Mouse (Mus musculus) intestine, embryonic 16.5 days (tissue): ENCODE measurements around the gene Ivl. TPM values are rescaled to one million over a fixed set of nuclear protein-coding genes. Genes with fewer than 3 reads are reported as not detected.

ENCODE experiments used
- ATAC-seq: fragments of 200-750 bp; cut with Nextera tagmentation; 2 replicates; pipeline ENCODE4 v1.8.0; 2017; ENCODE audit warnings: moderate TSS enrichment, moderate library complexity
- H3K27ac ChIP-seq: fragments of 300-500 bp; sonication (generic); 2 replicates; pipeline ENCODE4 v1.5.1; 2014; ENCODE audit warnings: mild to moderate bottlenecking, low read length
- H3K27me3 ChIP-seq: fragments of 300-500 bp; sonication (generic); replicated peaks from 2 replicates; pipeline ENCODE4 v1.6.1; 2014; ENCODE audit warnings: low read length, control low read depth, mixed read lengths; ENCODE audit not compliant: control insufficient read depth, insufficient read depth
- H3K36me3 ChIP-seq: fragments of 300-500 bp; sonication (generic); 2 replicates; pipeline ENCODE4 v1.6.1; 2014; ENCODE audit warnings: low read length, control low read depth; ENCODE audit not compliant: control insufficient read depth, insufficient read depth
- H3K4me1 ChIP-seq: fragments of 300-500 bp; sonication (generic); 2 replicates; pipeline ENCODE4 v1.6.1; 2014; ENCODE audit warnings: low read length, control low read depth, mixed read lengths; ENCODE audit not compliant: control insufficient read depth, insufficient read depth
- H3K4me2 ChIP-seq: fragments of 300-500 bp; sonication (generic); 2 replicates; pipeline ENCODE4 v1.6.1; 2014; ENCODE audit warnings: low read depth, low read length, control low read depth
- H3K4me3 ChIP-seq: fragments of 300-500 bp; sonication (generic); 2 replicates; pipeline ENCODE4 v1.5.1; 2014; ENCODE audit warnings: mild to moderate bottlenecking, low read length
- H3K9ac ChIP-seq: fragments of 300-500 bp; sonication (generic); 2 replicates; pipeline ENCODE4 v1.6.1; 2014; ENCODE audit warnings: low read depth, low read length
- H3K9me3 ChIP-seq: fragments of 300-500 bp; sonication (generic); 2 replicates; pipeline ENCODE4 v1.6.1; 2016; ENCODE audit warnings: low read length, control low read depth; ENCODE audit not compliant: control insufficient read depth
- WGBS: fragments of 180-500 bp; shearing (Covaris S2); extraction: QIAGEN DNeasy Blood & Tissue Kit; methylation state at CpG from one replicate; pipeline ENCODE4 v1.1.7; 2014; 5-methylcytosine and 5-hydroxymethylcytosine counted together
- polyA plus RNA-seq: library from polyadenylated mRNA; unstranded; fragments of >200 nt; fragmentation: Nextera tagmentation; extraction: Ambion mirVana; gene quantifications from 2 replicates; pipeline ENCODE4 v1.2.1, GENCODE M21; 2015

Gene Ivl
- 0.13 TPM in 1 of 2 replicates, not detected in the other for polyA plus RNA-seq

DNA sequence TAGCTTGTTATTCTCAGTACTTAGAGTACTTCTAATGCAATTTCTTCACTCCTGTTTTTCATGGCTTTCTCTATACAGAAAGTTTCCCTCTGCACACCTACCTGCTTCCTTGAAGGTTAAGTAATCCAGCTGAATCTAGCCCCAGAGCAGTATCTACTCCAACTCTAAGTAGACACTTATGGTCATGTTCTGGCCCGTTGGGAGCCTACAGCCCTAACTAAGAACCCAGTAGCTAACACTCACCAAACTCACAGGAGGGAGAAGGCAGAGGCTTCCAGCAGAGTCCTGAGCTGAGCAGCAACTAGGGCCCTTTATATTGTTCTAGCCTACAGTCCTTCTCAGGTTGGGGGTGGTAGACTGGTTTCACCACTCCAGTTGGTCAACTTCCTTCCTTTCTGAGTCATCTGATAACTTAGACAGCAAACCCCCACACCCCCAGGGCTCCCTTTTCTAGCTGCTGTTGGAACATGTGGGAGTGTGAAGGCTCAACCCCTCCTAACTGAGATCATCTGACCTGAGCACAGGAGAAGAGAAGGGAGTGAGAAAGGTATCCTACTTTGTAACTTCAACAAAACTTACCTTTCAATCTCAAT, at the start of gene Ivl:
TSS of gene Ivl (minus strand) at position 287 of the 593 bp plus-strand sequence.
- Histone ChIP-seq H3K27ac (no peak within 1 kb of the TSS), H3K36me3 (no peaks in the 10 kb centered on the region), H3K4me2 (no peak within 1 kb of the TSS), H3K9me3 (no peaks in the 10 kb centered on the region), H3K4me3 (no peak within 1 kb of the TSS), H3K4me1 (no peaks in the 10 kb centered on the region), H3K9ac (no peak within 1 kb of the TSS), H3K27me3 (no peaks in the 10 kb centered on the region)
- ATAC-seq: no peak
- 95% methylated on average over 1 of the region's 1 CpGs for WGBS

DNA sequence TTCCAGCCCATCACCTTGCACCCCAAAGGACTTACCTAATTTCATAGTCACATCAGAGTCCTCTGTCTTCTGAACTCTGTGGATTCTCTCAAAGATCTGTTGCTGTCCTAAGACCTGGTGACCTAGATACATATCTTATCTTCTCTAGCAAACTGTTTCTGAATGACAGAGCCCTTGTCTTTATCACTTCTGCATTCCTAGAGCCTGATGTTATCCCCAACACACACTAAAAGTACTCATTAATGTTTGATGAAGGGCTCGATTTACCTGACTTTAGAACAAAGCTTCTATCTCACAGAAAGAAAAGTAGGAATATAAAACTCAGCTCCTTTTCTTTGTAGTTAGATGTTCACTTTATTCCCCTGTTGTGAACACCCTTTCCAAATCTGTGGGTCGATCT, 48.0 kb upstream of the Ivl start, which contains the start of gene Lce6a:
TSS of gene Lce6a (minus strand) at position 101 of the 400 bp plus-strand sequence.
- no peak within 1 kb of the TSS for H3K27ac ChIP-seq
- no peak within 1 kb of the TSS for H3K9ac ChIP-seq
- H3K4me1 ChIP-seq: no peaks in the 10 kb centered on the region
- no peaks in the 10 kb centered on the region for H3K9me3 ChIP-seq
- H3K4me2 ChIP-seq: no peak within 1 kb of the TSS
- ATAC-seq: no peak
- H3K27me3 ChIP-seq: no peaks in the 10 kb centered on the region
- no peaks in the 10 kb centered on the region for H3K36me3 ChIP-seq
- WGBS: 68% methylated on average over 2 of the region's 2 CpGs
- H3K4me3 ChIP-seq: no peak within 1 kb of the TSS

DNA sequence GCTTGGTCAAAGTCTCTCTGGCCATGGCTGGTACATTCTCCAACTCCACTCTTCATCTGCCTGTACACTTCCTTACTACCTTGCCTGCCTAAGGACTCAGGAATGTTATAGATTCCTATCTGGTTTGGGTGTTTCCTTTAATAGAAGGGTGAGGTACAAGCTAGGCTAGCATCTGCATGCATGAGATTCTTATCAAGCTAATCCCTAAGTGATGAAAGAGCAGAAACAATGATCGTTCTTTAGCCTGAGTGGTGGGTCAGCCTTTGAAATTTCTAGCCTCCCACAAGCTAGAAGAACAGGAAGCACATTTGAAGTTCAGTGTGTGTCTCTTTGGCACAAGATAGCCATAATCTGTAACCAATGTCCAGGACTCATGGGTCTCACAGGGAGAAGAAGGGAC, 36.3 kb upstream of the Ivl start:
- H3K9me3 ChIP-seq: no peaks in the 10 kb centered on the region
- no peak overlapping the region for H3K9ac ChIP-seq
- no peak overlapping the region for H3K4me2 ChIP-seq
- no peak overlapping the region for H3K4me3 ChIP-seq
- ATAC-seq: no peak
- no peaks in the 10 kb centered on the region for H3K27me3 ChIP-seq
- no peaks in the 10 kb centered on the region for H3K36me3 ChIP-seq
- H3K4me1 ChIP-seq: no peaks in the 10 kb centered on the region
- no peak overlapping the region for H3K27ac ChIP-seq
- WGBS: 45% methylated on average over 1 of the region's 1 CpGs

DNA sequence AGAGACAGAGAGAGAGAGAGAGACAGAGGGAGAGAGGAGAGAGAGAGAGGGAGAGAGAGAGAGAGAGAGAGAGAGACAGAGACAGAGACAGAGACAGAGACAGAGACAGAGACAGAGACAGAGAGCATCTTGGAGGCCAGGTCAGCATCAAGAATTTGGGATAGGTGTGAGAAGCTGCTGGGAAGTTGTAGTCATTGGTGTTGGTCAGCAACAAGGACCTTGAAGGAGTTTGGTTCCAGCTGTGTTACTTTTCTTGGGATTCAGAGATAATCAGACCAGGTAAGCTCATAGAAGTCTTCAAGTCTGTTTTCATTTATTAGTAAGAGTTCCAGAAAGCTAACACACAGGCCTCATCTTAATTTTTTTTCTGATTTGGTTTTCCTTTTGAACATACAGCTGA, 33.9 kb upstream of the Ivl start, which contains the start of gene 2210017I01Rik:
TSS of gene 2210017I01Rik (minus strand) at position 101 of the 400 bp plus-strand sequence.
- no peak within 1 kb of the TSS for H3K4me2 ChIP-seq
- no peaks in the 10 kb centered on the region for H3K36me3 ChIP-seq
- H3K4me3 ChIP-seq: no peak within 1 kb of the TSS
- no peaks in the 10 kb centered on the region for H3K4me1 ChIP-seq
- no peak within 1 kb of the TSS for H3K9ac ChIP-seq
- H3K27ac ChIP-seq: no peak within 1 kb of the TSS
- no peaks in the 10 kb centered on the region for H3K9me3 ChIP-seq
- ATAC-seq: no peak
- no peaks in the 10 kb centered on the region for H3K27me3 ChIP-seq

DNA sequence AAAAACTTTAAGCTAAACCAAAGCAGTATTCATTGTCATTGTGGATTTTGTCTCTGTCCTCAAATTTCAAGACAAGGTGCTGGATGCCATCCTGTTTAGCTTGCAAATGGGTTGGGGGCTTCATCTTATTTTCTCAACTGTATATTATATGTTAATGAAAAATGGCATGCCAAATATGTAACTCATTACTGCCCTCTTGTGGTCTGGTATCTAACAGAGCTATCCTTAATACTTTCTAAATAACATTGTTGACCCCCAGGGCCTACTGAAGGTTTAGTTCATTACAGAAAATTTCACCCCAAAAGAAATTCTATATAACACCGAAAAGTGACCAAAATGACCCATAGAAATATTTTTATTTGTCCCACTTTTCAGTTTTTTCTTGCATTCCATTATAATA, 28.6 kb upstream of the Ivl start:
- WGBS: 57% methylated on average over 1 of the region's 1 CpGs
- no peak for ATAC-seq
- Histone ChIP-seq H3K4me2 (no peak overlapping the region), H3K36me3 (no peaks in the 10 kb centered on the region), H3K27me3 (no peaks in the 10 kb centered on the region), H3K27ac (no peak overlapping the region), H3K9ac (no peak overlapping the region), H3K4me3 (no peak overlapping the region), H3K4me1 (no peaks in the 10 kb centered on the region), H3K9me3 (no peaks in the 10 kb centered on the region)

DNA sequence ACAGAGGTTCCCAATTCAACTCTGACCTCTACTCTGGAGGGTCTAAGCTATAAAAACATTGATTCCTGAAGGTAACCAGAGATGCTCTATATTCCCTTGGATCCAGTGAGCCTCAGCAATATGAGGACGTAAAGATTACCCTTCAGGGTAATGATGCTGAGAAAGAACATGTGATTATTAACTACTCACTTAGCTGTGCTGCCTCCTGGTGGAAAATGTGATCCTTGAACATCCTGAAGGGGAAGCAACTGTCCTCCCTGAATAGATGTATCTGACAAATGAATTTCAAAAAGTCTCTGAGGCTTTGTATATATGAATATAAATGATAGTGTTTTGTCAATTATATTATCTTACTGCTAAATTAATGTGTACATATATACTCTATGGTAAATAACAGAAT, 26.9 kb upstream of the Ivl start:
- Histone ChIP-seq H3K36me3 (no peaks in the 10 kb centered on the region), H3K9ac (no peak overlapping the region), H3K27me3 (no peaks in the 10 kb centered on the region), H3K27ac (no peak overlapping the region), H3K4me2 (no peak overlapping the region), H3K4me1 (no peaks in the 10 kb centered on the region), H3K9me3 (no peaks in the 10 kb centered on the region), H3K4me3 (no peak overlapping the region)
- WGBS: 49% methylated on average over 1 of the region's 1 CpGs
- no peak for ATAC-seq

DNA sequence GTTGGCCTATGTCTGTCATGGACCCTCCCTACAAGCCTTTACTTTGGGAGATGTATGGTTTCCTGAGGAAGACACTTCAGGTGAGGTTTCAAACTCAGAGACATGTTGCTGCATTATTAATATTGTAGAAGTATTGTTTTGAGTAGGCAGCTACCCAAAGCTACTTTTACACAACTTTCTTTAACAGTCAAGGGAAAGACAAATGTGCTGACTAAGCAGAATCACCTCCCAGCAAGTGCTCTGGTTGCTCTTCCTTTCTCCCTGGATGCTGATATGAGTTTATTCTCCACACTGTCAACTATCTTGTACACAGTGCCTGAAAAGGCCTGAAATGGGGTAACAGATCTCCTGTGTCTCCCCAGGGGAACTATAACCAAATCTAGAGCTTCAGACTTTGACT, 26.4 kb upstream of the Ivl start:
- H3K9me3 ChIP-seq: no peaks in the 10 kb centered on the region
- no peak overlapping the region for H3K9ac ChIP-seq
- H3K4me3 ChIP-seq: no peak overlapping the region
- ATAC-seq: no peak
- H3K4me1 ChIP-seq: no peaks in the 10 kb centered on the region
- H3K4me2 ChIP-seq: no peak overlapping the region
- no peaks in the 10 kb centered on the region for H3K36me3 ChIP-seq
- H3K27me3 ChIP-seq: no peaks in the 10 kb centered on the region
- H3K27ac ChIP-seq: no peak overlapping the region

DNA sequence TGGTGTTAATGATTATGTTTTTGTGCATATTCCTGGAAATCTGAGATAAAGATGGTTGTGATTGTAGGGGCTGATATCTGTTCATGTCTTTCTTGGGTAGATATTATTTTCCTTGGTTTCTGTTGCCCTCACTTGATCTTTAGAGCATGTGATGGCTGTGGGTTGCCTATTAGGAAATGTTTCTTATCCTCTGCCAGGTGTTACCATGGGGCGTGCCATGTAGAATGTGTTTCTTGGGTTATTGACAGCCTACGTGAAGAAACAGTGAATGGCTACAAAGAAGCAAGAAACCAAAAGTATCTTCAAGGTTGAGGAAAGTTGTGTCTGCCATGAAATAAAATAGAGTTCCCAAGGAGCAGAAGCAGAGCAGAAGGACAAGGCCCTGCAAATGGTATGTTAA, 24.9 kb upstream of the Ivl start:
- no peak overlapping the region for H3K9ac ChIP-seq
- no peaks in the 10 kb centered on the region for H3K9me3 ChIP-seq
- no peak overlapping the region for H3K27ac ChIP-seq
- H3K4me1 ChIP-seq: no peaks in the 10 kb centered on the region
- no peak for ATAC-seq
- H3K4me3 ChIP-seq: no peak overlapping the region
- no peaks in the 10 kb centered on the region for H3K27me3 ChIP-seq
- H3K4me2 ChIP-seq: no peak overlapping the region
- no peaks in the 10 kb centered on the region for H3K36me3 ChIP-seq
- WGBS: 92% methylated on average over 2 of the region's 2 CpGs

DNA sequence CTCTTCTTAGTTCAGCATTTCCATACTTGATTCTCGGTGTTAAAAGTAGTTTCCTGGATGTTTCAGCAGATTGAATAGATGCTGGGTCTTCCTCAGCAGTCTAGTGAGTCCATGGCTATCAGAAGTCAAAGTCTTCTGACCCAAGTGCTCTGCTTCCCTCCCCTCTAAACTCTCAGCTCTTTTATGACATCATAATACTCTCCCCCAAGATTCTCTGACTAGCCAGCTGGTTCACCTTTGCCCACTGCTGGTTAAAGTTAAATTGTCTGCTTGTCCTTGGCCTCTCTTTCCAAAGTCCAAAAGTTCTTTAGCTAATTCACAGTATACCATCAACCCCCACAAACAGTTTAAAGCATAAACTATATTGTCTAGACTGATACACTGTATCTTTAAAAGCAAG, 15.3 kb upstream of the Ivl start, which contains the start of gene Smcp:
TSS of gene Smcp (minus strand) at position 140 of the 400 bp plus-strand sequence.
- no peaks in the 10 kb centered on the region for H3K9me3 ChIP-seq
- H3K27ac ChIP-seq: no peak within 1 kb of the TSS
- H3K4me2 ChIP-seq: no peak within 1 kb of the TSS
- WGBS: 75% methylated on average over 1 of the region's 1 CpGs
- peak; percentile 84 for ATAC-seq
- no peaks in the 10 kb centered on the region for H3K4me1 ChIP-seq
- H3K27me3 ChIP-seq: no peaks in the 10 kb centered on the region
- H3K9ac ChIP-seq: no peak within 1 kb of the TSS
- no peak within 1 kb of the TSS for H3K4me3 ChIP-seq
- H3K36me3 ChIP-seq: no peaks in the 10 kb centered on the region

DNA sequence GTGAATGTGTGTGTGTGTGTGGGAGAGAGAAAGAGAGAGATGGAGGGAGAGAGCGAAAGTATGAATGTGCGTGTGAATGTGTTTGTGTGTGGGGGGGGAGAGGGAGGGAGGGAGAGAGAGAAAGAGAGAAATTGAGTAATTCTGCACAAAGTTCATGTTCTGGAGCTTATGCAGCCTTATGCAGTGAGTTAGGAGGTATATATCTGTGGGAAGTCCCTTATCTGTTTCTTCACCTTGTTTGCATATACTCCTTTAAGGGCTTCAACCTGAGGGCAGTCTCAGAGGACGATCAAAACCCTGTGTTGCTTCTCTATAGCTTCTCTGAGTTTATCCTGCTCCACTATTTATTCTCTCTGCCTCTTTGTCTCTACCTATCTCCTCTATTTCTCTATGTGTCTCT, 13.7 kb upstream of the Ivl start:
- Histone ChIP-seq H3K27me3 (no peaks in the 10 kb centered on the region), H3K36me3 (no peaks in the 10 kb centered on the region), H3K4me1 (no peaks in the 10 kb centered on the region), H3K9ac (no peak overlapping the region), H3K4me3 (no peak overlapping the region), H3K27ac (no peak overlapping the region), H3K4me2 (no peak overlapping the region), H3K9me3 (no peaks in the 10 kb centered on the region)
- ATAC-seq: peak; percentile 62
- 70% methylated on average over 3 of the region's 3 CpGs for WGBS
